Mouse (Mus musculus): Measurements from ENCODE around the gene Aplp1. TPM values are rescaled to one million over a fixed set of nuclear protein-coding genes. Genes with fewer than 3 reads are reported as not detected.

Gene Aplp1
- polyA plus RNA-seq, 1 experiment: 6.0 TPM

GRCm38 (mm10) chr7:30463568-30463967, 18.2 kb upstream of the Aplp1 start:
- H3K27me3 ChIP-seq (ENCODE audit: control insufficient read depth, insufficient read depth, low read length): peaks cover 18% of the 10 kb centered on the region; the same call in 1 of the 2 replicates
- H3K4me3 ChIP-seq (ENCODE audit: control insufficient read depth, insufficient read depth, low read length): no peak overlapping the region
- WGBS: 44% methylated on average over 7 of the region's 7 CpGs
- H3K36me3 ChIP-seq (ENCODE audit: control insufficient read depth, insufficient read depth, low read length): no peaks in the 10 kb centered on the region
- DNase-seq: no peak
- H3K27ac ChIP-seq (ENCODE audit: control insufficient read depth, insufficient read depth, low read length): no peak overlapping the region
- H3K4me1 ChIP-seq (replicated peaks; ENCODE audit: control insufficient read depth, insufficient read depth, low read length): no peaks in the 10 kb centered on the region
- TF ChIP-seq CTCF (IDR thresholded peaks at IDR 0.05; ENCODE audit: borderline replicate concordance, control insufficient read depth, extremely low read depth, insufficient read depth, low read length, poor library complexity) (no peak), POLR2A (IDR thresholded peaks at IDR 0.05; ENCODE audit: control insufficient read depth, extremely low read depth, insufficient read depth, low read length, poor library complexity) (no peak)

- DNase-seq: no peak
- Histone ChIP-seq H3K4me3 (ENCODE audit: control insufficient read depth, insufficient read depth, low read length) (no peak overlapping the region), H3K36me3 (ENCODE audit: control insufficient read depth, insufficient read depth, low read length) (no peaks in the 10 kb centered on the region), H3K4me1 (replicated peaks; ENCODE audit: control insufficient read depth, insufficient read depth, low read length) (no peaks in the 10 kb centered on the region), H3K27ac (ENCODE audit: control insufficient read depth, insufficient read depth, low read length) (no peak overlapping the region), H3K27me3 (ENCODE audit: control insufficient read depth, insufficient read depth, low read length) (peaks cover 25% of the 10 kb centered on the region)
- TF ChIP-seq POLR2A (IDR thresholded peaks at IDR 0.05; ENCODE audit: control insufficient read depth, extremely low read depth, insufficient read depth, low read length, poor library complexity) (no peak), CTCF (IDR thresholded peaks at IDR 0.05; ENCODE audit: borderline replicate concordance, control insufficient read depth, extremely low read depth, insufficient read depth, low read length, poor library complexity) (no peak)
- 43% methylated on average over 6 of the region's 6 CpGs for WGBS
Observed at GRCm38 (mm10) chr7:30459484-30459883, 14.1 kb upstream of the Aplp1 start.

GRCm38 (mm10) chr7:30457629-30458330, 12.4 kb upstream of the Aplp1 start, which contains the start of the genes Kirrel2 and Nphs1:
Gene Kirrel2 (minus strand): TSS chr7:30457690.
Gene Nphs1 (plus strand): TSS chr7:30458315.
- H3K27me3 ChIP-seq (ENCODE audit: control insufficient read depth, insufficient read depth, low read length): peaks cover 20% of the 10 kb centered on the region
- H3K36me3 ChIP-seq (ENCODE audit: control insufficient read depth, insufficient read depth, low read length): no peaks in the 10 kb centered on the region
- WGBS: 9% methylated on average over 16 of the region's 16 CpGs

GRCm38 (mm10) chr7:30456911-30457628, 11.7 kb upstream of the Aplp1 start:
- no peak overlapping the region for H3K4me3 ChIP-seq (ENCODE audit: control insufficient read depth, insufficient read depth, low read length)
- H3K27ac ChIP-seq (ENCODE audit: control insufficient read depth, insufficient read depth, low read length): no peak overlapping the region
- H3K4me1 ChIP-seq (replicated peaks; ENCODE audit: control insufficient read depth, insufficient read depth, low read length): peaks cover 6% of the 10 kb centered on the region
- no peaks in the 10 kb centered on the region for H3K36me3 ChIP-seq (ENCODE audit: control insufficient read depth, insufficient read depth, low read length)
- H3K27me3 ChIP-seq (ENCODE audit: control insufficient read depth, insufficient read depth, low read length): peaks cover 20% of the 10 kb centered on the region
- no peak for DNase-seq
- TF ChIP-seq POLR2A (IDR thresholded peaks at IDR 0.05; ENCODE audit: control insufficient read depth, extremely low read depth, insufficient read depth, low read length, poor library complexity) (no peak), CTCF (IDR thresholded peaks at IDR 0.05; ENCODE audit: borderline replicate concordance, control insufficient read depth, extremely low read depth, insufficient read depth, low read length, poor library complexity) (no peak)
- WGBS: 8% methylated on average over 31 of the region's 31 CpGs

More at GRCm38 (mm10) chr7:30457629-30458330, 12.4 kb upstream of the Aplp1 start, which contains the start of the genes Kirrel2 and Nphs1:
- no peak for TF ChIP-seq CTCF (IDR thresholded peaks at IDR 0.05; ENCODE audit: borderline replicate concordance, control insufficient read depth, extremely low read depth, insufficient read depth, low read length, poor library complexity)
- TF ChIP-seq POLR2A (IDR thresholded peaks at IDR 0.05; ENCODE audit: control insufficient read depth, extremely low read depth, insufficient read depth, low read length, poor library complexity): no peak
- H3K27ac ChIP-seq (ENCODE audit: control insufficient read depth, insufficient read depth, low read length): no peak within 1 kb of the TSS
- H3K4me3 ChIP-seq (ENCODE audit: control insufficient read depth, insufficient read depth, low read length): no peak within 1 kb of the TSS
- DNase-seq: no peak
- H3K4me1 ChIP-seq (replicated peaks; ENCODE audit: control insufficient read depth, insufficient read depth, low read length): peaks cover 6% of the 10 kb centered on the region

- H3K27me3 ChIP-seq (ENCODE audit: control insufficient read depth, insufficient read depth, low read length): peaks cover 20% of the 10 kb centered on the region
- TF ChIP-seq CTCF (IDR thresholded peaks at IDR 0.05; ENCODE audit: borderline replicate concordance, control insufficient read depth, extremely low read depth, insufficient read depth, low read length, poor library complexity): no peak
- TF ChIP-seq POLR2A (IDR thresholded peaks at IDR 0.05; ENCODE audit: control insufficient read depth, extremely low read depth, insufficient read depth, low read length, poor library complexity): no peak
- peaks cover 6% of the 10 kb centered on the region for H3K4me1 ChIP-seq (replicated peaks; ENCODE audit: control insufficient read depth, insufficient read depth, low read length)
- H3K36me3 ChIP-seq (ENCODE audit: control insufficient read depth, insufficient read depth, low read length): no peaks in the 10 kb centered on the region
- H3K4me3 ChIP-seq (ENCODE audit: control insufficient read depth, insufficient read depth, low read length): no peak overlapping the region
- no peak for DNase-seq
- H3K27ac ChIP-seq (ENCODE audit: control insufficient read depth, insufficient read depth, low read length): no peak overlapping the region
- WGBS: 10% methylated on average over 9 of the region's 9 CpGs
Observed at GRCm38 (mm10) chr7:30456487-30456886, 11.2 kb upstream of the Aplp1 start.

GRCm38 (mm10) chr7:30454259-30454658, 8.9 kb upstream of the Aplp1 start:
- H3K27ac ChIP-seq (ENCODE audit: control insufficient read depth, insufficient read depth, low read length): no peak overlapping the region
- no peak for TF ChIP-seq CTCF (IDR thresholded peaks at IDR 0.05; ENCODE audit: borderline replicate concordance, control insufficient read depth, extremely low read depth, insufficient read depth, low read length, poor library complexity)
- no peak for TF ChIP-seq POLR2A (IDR thresholded peaks at IDR 0.05; ENCODE audit: control insufficient read depth, extremely low read depth, insufficient read depth, low read length, poor library complexity)
- 16% methylated on average over 6 of the region's 6 CpGs for WGBS

More at GRCm38 (mm10) chr7:30454259-30454658, 8.9 kb upstream of the Aplp1 start:
- Histone ChIP-seq H3K4me3 (ENCODE audit: control insufficient read depth, insufficient read depth, low read length) (no peak overlapping the region), H3K27me3 (ENCODE audit: control insufficient read depth, insufficient read depth, low read length) (peaks cover 20% of the 10 kb centered on the region), H3K36me3 (ENCODE audit: control insufficient read depth, insufficient read depth, low read length) (no peaks in the 10 kb centered on the region), H3K4me1 (replicated peaks; ENCODE audit: control insufficient read depth, insufficient read depth, low read length) (peaks cover 6% of the 10 kb centered on the region)
- no peak for DNase-seq
